Mouse (Mus musculus) mouse trophoblast stem cell (cell line): ENCODE measurements at regions not wholly inside any gene's neighbourhood (a gene's known extent, or its start where the extent isn't known, plus 50 kb on each side); places are given as distances from the start of the nearest gene placed in this dataset.

Source experiments
- in situ Hi-C, 2 experiments: fragments of 300-500 bp; cut with MseI, MboI; formaldehyde crosslinking; loops; 2 replicates in 1 of 2; 3 replicates in 1 of 2; pipeline ENCODE4 v1.15.1; 2025

- in situ Hi-C loops = loop anchor here in 1 of 2 experiments (25.0 kb wide), 1 partner anchor 203 kb away; no protein-coding TSS in a partner anchor
These were observed 74.3 kb downstream of the Serpinb9g start for GRCm38 (mm10) chr13:33558927-33559326.

GRCm38 (mm10) chr13:33559719-33560118 is 75.1 kb downstream of the Serpinb9g start:
- in situ Hi-C loops = loop anchor here (10.0 to 25.0 kb wide), 2 partner anchors 203 to 205 kb away; no protein-coding TSS in a partner anchor

- in situ Hi-C loops = loop anchor here (10.0 to 25.0 kb wide), 2 partner anchors 201 to 203 kb away; no protein-coding TSS in a partner anchor
These were observed 77.0 kb downstream of the Serpinb9g start for GRCm38 (mm10) chr13:33561625-33562024.

DNA sequence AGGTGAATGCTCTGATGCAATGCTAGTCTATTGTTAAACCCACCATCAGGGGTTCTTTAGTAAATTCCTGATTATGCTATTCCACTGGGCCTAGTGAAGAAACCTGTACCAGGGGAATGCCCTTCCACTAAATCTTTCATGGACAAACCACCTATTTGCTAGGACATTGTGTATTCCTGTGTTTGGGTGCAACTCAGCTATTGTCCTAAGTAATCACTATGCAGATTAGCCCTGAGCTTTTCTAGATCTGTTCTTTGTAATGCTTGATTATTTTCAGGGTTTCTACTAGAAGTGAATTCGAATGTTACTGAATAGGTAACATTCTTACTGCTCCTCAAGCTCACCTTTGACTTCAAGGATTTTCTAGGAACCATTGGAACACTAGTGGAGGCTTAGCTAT is 78.3 kb downstream of the Serpinb9g start:
- in situ Hi-C loops = loop anchor here (10.0 to 25.0 kb wide), 2 partner anchors 199 to 202 kb away; no protein-coding TSS in a partner anchor

DNA sequence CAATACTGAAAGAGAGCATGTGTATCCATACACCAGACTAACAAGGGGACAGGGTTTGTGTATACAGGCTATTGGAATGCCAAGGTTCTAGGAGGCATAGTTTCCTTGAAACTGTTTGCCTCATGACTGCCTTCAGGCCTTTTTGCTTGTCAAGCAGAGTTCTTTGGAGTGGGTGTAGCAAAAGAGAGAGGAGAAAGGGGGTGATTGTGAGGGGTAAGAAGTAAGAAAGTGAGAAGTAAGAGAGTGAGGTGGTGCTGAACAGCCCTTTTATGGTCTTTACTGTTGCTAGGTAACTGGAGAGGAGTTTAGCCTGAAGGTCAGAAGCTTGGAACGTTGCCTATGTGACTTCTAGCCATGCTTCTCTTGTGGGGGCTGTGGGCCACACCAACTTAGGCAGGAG is 78.8 kb downstream of the Serpinb9g start:
- in situ Hi-C loops = loop anchor here (10.0 to 25.0 kb wide), 2 partner anchors 199 to 201 kb away; no protein-coding TSS in a partner anchor

DNA sequence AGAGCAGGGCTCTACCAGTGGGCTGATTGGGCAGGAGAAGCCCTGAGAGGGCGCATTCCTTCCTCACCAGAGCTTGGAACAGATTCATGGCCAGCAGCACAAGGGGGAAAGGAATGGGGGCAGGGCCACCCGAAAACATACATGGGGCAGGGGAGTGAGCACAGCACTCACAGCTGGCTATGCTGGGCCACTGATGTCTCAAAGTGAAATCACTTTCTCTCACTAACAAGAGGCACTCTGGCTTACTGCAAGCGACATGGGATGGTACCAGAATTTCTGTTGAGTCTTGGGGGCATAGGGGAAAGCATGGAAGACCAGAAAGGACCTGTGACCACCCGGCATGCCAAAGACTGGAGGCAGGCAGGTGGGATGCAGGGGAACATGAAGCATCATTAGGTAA is 83.3 kb downstream of the Serpinb9g start:
- in situ Hi-C loops = loop anchor here (10.0 to 25.0 kb wide), 2 partner anchors 194 to 197 kb away; no protein-coding TSS in a partner anchor

- in situ Hi-C loops = loop anchor here (10.0 to 25.0 kb wide), 2 partner anchors 193 to 195 kb away; no protein-coding TSS in a partner anchor
These were observed 84.7 kb downstream of the Serpinb9g start for GRCm38 (mm10) chr13:33569318-33569717.

DNA sequence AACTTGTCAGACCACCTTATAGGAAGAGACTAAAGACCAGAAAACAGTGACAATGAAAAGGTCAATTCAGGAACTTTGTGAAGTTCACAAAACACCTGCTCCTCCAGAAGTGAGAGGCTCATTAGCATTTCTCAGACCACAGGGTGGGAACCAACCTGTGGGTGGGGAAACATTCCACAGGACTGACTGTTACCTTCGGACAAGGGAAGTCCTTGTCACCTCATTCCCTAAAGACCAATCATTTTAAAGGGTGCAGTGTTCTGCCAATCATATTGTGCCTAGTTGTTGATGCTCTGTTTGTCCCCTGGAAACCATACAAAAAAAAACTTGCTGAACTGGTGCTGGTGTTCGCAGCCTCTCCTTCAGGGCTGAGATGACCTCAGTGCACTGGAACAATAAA is 86.2 kb downstream of the Serpinb9g start:
- in situ Hi-C loops = loop anchor here in 1 of 2 experiments (25.0 kb wide), 1 partner anchor 191 kb away; no protein-coding TSS in a partner anchor

GRCm38 (mm10) chr13:33586065-33586464 is 75.1 kb upstream of the Serpinb6d start:
- in situ Hi-C loops = no loop called here
